Mouse (Mus musculus): ENCODE measurements around the gene Arsj. TPM values are rescaled to one million over a fixed set of nuclear protein-coding genes. Genes with fewer than 3 reads are reported as not detected.

Arsj gene
- polyA plus RNA-seq, 1 experiment: 0.06 TPM

DNA sequence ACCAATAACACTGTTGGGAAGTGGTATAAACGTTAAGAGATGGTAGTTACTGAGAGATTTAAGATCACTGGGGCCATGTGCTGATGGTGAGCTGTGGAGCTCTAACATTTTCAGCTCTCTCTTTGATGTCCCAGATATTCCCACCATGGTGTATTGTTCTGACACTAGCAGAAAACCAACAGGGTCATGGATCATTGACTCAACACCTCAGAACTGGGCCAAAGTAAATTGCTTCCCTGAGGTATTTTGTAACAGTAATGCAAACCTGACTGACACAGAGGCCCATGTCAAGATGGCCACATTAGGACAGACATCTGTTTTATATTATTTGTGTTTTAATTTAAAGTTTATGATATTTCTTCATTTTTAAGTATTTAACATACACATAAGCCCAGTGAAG is 3.7 kb upstream of the Arsj start:
- WGBS: 15% methylated on average over 1 of the region's 1 CpGs
- TF ChIP-seq POLR2A (IDR thresholded peaks at IDR 0.05; ENCODE audit: low read depth, low read length) (no peak), CTCF (conservative IDR thresholded peaks at IDR 0.05; ENCODE audit: insufficient read depth, insufficient read length, low read depth, low read length) (no peak)
- H3K36me3 ChIP-seq (ENCODE audit: control insufficient read depth, insufficient read depth, low read length): no peaks in the 10 kb centered on the region
- no peaks in the 10 kb centered on the region for H3K27me3 ChIP-seq (replicated peaks; ENCODE audit: control insufficient read depth, insufficient read depth, low read length)
- H3K4me3 ChIP-seq (ENCODE audit: insufficient read depth, low read depth, low read length): no peak overlapping the region
- DNase-seq: no peak
- no peaks in the 10 kb centered on the region for H3K4me1 ChIP-seq (ENCODE audit: control insufficient read depth, insufficient read depth, low read length)
- no peak overlapping the region for H3K27ac ChIP-seq (ENCODE audit: insufficient read depth, low read depth, low read length)

DNA sequence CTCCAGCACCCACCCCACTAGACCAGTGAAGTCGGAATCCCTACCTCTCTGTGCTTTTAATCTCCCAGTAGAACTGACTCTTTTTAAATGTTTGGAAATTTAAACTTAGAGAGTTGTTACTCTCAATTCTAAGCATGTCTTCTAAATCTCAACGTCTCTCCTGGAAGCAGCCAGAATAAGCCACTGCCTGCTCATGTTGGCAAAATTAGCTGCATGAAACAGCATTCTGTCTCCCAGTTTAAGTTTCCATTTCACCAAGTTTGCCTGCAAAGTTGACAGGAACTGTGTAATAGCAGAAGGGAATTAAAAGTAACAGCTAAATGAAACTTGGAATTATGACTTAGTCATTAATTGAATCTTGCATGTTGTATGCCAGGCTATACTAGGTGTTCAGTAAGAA is 1.1 kb upstream of the Arsj start:
- WGBS: 82% methylated on average over 2 of the region's 2 CpGs
- Histone ChIP-seq H3K4me3 (ENCODE audit: insufficient read depth, low read depth, low read length) (no peak overlapping the region), H3K4me1 (ENCODE audit: control insufficient read depth, insufficient read depth, low read length) (no peaks in the 10 kb centered on the region), H3K36me3 (ENCODE audit: control insufficient read depth, insufficient read depth, low read length) (no peaks in the 10 kb centered on the region), H3K27ac (ENCODE audit: insufficient read depth, low read depth, low read length) (no peak overlapping the region), H3K27me3 (replicated peaks; ENCODE audit: control insufficient read depth, insufficient read depth, low read length) (no peaks in the 10 kb centered on the region)
- TF ChIP-seq POLR2A (IDR thresholded peaks at IDR 0.05; ENCODE audit: low read depth, low read length) (no peak), CTCF (conservative IDR thresholded peaks at IDR 0.05; ENCODE audit: insufficient read depth, insufficient read length, low read depth, low read length) (no peak)
- DNase-seq: no peak

DNA sequence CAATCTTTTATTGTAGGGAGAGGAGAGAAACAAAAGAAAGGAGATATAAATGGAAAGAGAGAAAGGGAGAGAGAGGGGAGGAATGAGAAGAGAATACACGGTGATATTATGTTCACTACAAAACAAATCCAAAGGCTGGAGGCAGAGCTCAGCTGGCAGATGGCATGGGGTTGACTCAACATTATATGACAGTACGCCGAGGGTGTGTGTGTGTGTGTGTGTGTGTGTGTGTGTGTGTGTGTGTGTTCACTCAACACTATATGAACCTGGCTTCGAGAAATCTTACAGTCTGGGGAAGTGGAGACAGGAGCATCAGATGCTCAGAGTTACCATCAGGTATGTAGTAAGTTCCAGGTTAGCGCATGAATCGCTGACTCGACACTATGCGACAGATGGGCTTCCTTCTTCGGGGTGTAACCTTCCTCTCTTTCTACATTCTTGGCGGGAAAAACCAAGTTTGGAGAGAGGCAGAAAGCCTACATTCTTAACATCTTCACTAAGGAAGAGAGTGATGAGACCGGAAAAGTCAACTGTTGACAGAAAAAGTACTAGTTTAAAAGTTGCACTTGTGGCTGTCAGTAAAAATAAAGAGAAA is 456 bp upstream of the Arsj start:
- Histone ChIP-seq H3K4me1 (ENCODE audit: control insufficient read depth, insufficient read depth, low read length) (no peaks in the 10 kb centered on the region), H3K4me3 (ENCODE audit: insufficient read depth, low read depth, low read length) (no peak overlapping the region), H3K27me3 (replicated peaks; ENCODE audit: control insufficient read depth, insufficient read depth, low read length) (no peaks in the 10 kb centered on the region), H3K36me3 (ENCODE audit: control insufficient read depth, insufficient read depth, low read length) (no peaks in the 10 kb centered on the region), H3K27ac (ENCODE audit: insufficient read depth, low read depth, low read length) (no peak overlapping the region)
- no peak for DNase-seq
- 85% methylated on average over 11 of the region's 11 CpGs for WGBS
- TF ChIP-seq POLR2A (IDR thresholded peaks at IDR 0.05; ENCODE audit: low read depth, low read length) (no peak), CTCF (conservative IDR thresholded peaks at IDR 0.05; ENCODE audit: insufficient read depth, insufficient read length, low read depth, low read length) (no peak)

DNA sequence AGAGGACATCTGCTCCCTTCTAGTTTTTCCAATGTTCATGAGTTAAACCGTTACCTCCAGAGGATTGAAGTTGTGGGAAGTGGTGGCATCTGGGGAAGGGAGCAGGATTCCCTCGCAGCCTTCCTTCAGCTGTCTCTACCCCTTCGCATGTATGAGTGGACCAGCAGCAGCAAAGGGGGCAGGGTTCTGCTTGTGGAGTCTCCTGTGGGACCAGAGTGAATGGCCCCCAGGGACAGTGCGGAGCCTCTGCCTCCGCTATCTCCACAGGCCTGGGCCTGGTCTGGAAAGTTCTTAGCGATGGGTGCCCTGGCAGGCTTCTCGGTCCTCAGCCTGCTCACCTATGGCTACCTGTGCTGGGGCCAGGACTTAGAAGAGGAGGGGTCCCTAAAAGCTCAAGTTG is 1.1 kb downstream of the Arsj start:
- Histone ChIP-seq H3K27me3 (replicated peaks; ENCODE audit: control insufficient read depth, insufficient read depth, low read length) (no peaks in the 10 kb centered on the region), H3K4me1 (ENCODE audit: control insufficient read depth, insufficient read depth, low read length) (no peaks in the 10 kb centered on the region), H3K27ac (ENCODE audit: insufficient read depth, low read depth, low read length) (no peak overlapping the region), H3K36me3 (ENCODE audit: control insufficient read depth, insufficient read depth, low read length) (no peaks in the 10 kb centered on the region), H3K4me3 (ENCODE audit: insufficient read depth, low read depth, low read length) (no peak overlapping the region)
- TF ChIP-seq CTCF (conservative IDR thresholded peaks at IDR 0.05; ENCODE audit: insufficient read depth, insufficient read length, low read depth, low read length) (no peak), POLR2A (IDR thresholded peaks at IDR 0.05; ENCODE audit: low read depth, low read length) (no peak)
- no peak for DNase-seq
- WGBS: 91% methylated on average over 7 of the region's 7 CpGs

DNA sequence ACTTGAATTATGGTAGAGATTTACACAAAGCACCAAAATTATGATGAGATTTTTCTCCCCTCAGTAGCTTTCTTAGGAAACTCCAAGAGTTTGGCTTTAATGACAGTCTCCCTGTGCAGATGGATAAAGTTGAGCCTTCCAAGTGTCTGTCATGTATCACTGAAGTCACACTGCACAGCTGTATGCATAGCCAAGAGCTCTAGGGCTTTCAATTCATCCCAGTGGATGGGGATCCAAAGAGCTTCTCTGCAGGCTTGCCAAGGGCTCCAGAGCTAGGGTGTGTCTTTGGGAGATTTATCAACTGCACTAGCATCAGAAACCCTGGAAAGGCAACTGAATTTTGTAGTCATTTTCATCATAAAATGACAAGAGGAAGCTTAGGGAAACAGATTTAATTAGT is 7.1 kb downstream of the Arsj start:
- no peaks in the 10 kb centered on the region for H3K27me3 ChIP-seq (replicated peaks; ENCODE audit: control insufficient read depth, insufficient read depth, low read length)
- DNase-seq: no peak
- no peaks in the 10 kb centered on the region for H3K4me1 ChIP-seq (ENCODE audit: control insufficient read depth, insufficient read depth, low read length)
- no peaks in the 10 kb centered on the region for H3K36me3 ChIP-seq (ENCODE audit: control insufficient read depth, insufficient read depth, low read length)
- no peak overlapping the region for H3K27ac ChIP-seq (ENCODE audit: insufficient read depth, low read depth, low read length)
- TF ChIP-seq CTCF (conservative IDR thresholded peaks at IDR 0.05; ENCODE audit: insufficient read depth, insufficient read length, low read depth, low read length) (no peak), POLR2A (IDR thresholded peaks at IDR 0.05; ENCODE audit: low read depth, low read length) (no peak)
- no peak overlapping the region for H3K4me3 ChIP-seq (ENCODE audit: insufficient read depth, low read depth, low read length)

DNA sequence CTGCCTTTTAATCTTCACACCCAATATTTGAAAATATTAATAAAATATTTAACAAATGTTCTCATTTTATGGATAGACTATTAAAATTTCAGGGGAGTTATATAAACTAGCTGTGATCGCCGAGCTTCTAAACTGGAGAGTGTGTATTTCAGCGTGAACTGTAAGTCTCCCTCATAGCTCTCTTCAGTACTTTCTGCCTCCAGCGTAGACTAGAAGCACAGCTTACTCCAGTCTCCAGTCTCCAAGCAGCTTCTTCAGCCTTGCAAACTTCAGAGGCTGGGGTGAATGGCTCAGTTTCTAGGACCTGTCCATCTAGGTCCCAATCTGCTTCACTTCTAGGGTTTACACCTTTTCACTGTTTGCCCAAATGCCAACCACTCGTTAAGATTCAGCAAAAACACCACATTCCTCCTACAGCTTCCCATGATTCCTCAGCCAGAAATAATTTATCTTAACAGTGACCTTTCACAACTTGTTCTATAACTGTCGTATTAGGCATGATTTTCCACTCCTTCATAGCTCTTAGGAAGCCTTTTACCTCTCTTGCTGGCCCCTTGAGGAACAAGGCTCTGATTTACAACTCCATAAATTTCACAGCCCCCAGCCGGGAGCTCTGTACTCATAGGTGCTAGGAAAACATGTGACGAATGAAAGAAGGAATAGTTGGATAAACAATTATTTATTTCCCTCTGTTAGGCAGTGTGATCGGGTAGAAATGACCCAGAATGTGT is 9.5 kb downstream of the Arsj start:
- Histone ChIP-seq H3K27ac (ENCODE audit: insufficient read depth, low read depth, low read length) (no peak overlapping the region), H3K27me3 (replicated peaks; ENCODE audit: control insufficient read depth, insufficient read depth, low read length) (no peaks in the 10 kb centered on the region), H3K4me3 (ENCODE audit: insufficient read depth, low read depth, low read length) (no peak overlapping the region), H3K36me3 (ENCODE audit: control insufficient read depth, insufficient read depth, low read length) (no peaks in the 10 kb centered on the region), H3K4me1 (ENCODE audit: control insufficient read depth, insufficient read depth, low read length) (no peaks in the 10 kb centered on the region)
- no peak for TF ChIP-seq CTCF (conservative IDR thresholded peaks at IDR 0.05; ENCODE audit: insufficient read depth, insufficient read length, low read depth, low read length)
- no peak for TF ChIP-seq POLR2A (IDR thresholded peaks at IDR 0.05; ENCODE audit: low read depth, low read length)
- no peak for DNase-seq
- 44% methylated on average over 9 of the region's 9 CpGs for WGBS

DNA sequence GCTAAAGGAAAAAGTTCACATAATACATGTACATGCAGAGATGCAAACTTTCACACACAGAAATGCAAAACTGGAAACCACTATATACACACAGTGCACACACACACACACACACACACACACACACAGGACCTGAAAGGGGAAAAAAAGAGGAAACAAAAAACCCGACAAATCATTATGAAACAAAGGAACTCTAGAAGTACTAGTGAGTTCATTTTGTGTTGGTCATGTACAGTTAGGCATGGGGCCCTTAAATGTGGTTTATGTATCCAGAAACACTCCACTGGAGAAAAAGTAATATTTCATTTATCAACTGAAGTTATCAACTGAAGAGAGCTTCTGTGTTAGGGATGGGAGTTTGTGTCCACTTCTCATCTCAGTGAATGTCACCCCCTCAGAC is 10.2 kb downstream of the Arsj start:
- Histone ChIP-seq H3K27ac (ENCODE audit: insufficient read depth, low read depth, low read length) (no peak overlapping the region), H3K36me3 (ENCODE audit: control insufficient read depth, insufficient read depth, low read length) (no peaks in the 10 kb centered on the region), H3K4me1 (ENCODE audit: control insufficient read depth, insufficient read depth, low read length) (no peaks in the 10 kb centered on the region), H3K4me3 (ENCODE audit: insufficient read depth, low read depth, low read length) (no peak overlapping the region), H3K27me3 (replicated peaks; ENCODE audit: control insufficient read depth, insufficient read depth, low read length) (no peaks in the 10 kb centered on the region)
- WGBS: 77% methylated on average over 1 of the region's 1 CpGs
- no peak for DNase-seq
- no peak for TF ChIP-seq POLR2A (IDR thresholded peaks at IDR 0.05; ENCODE audit: low read depth, low read length)
- no peak for TF ChIP-seq CTCF (conservative IDR thresholded peaks at IDR 0.05; ENCODE audit: insufficient read depth, insufficient read length, low read depth, low read length)

All from kidney, adult 2 months (tissue).